Mouse (Mus musculus) brain, embryonic 14.5 days (tissue): ENCODE data around the gene Anks1b.

Experiments used
- CTCF ChIP-seq: fragments of 200-500 bp; IDR thresholded peaks from 2 replicates; pipeline ENCODE4 v1.5.1; 2012; ENCODE audit warnings: inconsistent platforms, mild to moderate bottlenecking, moderate library complexity, borderline replicate concordance; ENCODE audit not compliant: insufficient read depth, insufficient read length; ENCODE audit errors: extremely low read depth
- POLR2A ChIP-seq: fragments of 200-500 bp; IDR thresholded peaks from 2 replicates; pipeline ENCODE4 v1.6.1; 2012; ENCODE audit warnings: mild to moderate bottlenecking, inconsistent platforms, borderline replicate concordance; ENCODE audit not compliant: poor library complexity, insufficient read depth, insufficient read length, severe bottlenecking; ENCODE audit errors: extremely low read depth

DNA sequence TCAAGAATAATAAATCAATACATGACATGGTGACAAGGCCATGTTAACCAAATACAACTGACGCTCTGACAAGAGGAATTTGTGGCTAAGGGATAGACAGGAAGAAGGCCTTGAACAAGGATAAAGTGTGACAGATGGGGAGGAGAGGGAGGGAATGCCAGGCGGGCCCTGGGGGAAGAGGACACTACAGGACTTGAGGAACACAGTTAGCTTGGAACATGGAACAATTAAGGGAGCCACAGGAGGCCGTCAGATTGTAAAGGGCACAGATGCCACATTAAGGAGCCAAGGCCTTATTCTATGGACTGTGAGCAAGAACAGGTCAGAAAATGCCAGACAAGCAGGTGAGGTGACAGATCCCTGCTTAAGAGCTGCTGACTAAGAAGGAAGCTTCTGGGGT lies 893.0 kb downstream of the Anks1b start:
- no peak for TF ChIP-seq CTCF
- TF ChIP-seq POLR2A, result no peak
